Mouse (Mus musculus) midbrain, embryonic 14.5 days (tissue): Measurements from ENCODE around the gene Ebf3. TPM values are rescaled to one million over a fixed set of nuclear protein-coding genes. Genes with fewer than 3 reads are reported as not detected.

Source experiments
- ATAC-seq: fragments of 200-750 bp; cut with Nextera tagmentation; 2 replicates; pipeline ENCODE4 v1.8.0; 2017; ENCODE audit warnings: moderate number of reproducible peaks, moderate library complexity; ENCODE audit not compliant: low FRiP score, low TSS enrichment
- DNase-seq: peaks from one replicate; pipeline ENCODE4 v3.0.0-alpha.2; 2015
- H3K27ac ChIP-seq: fragments of 300-500 bp; sonication (generic); replicated peaks from 2 replicates; pipeline ENCODE4 v1.5.1; 2014; ENCODE audit warnings: mild to moderate bottlenecking, low read depth, low read length, moderate library complexity
- H3K27me3 ChIP-seq: fragments of 300-500 bp; sonication (generic); 2 replicates; pipeline ENCODE4 v1.6.1; 2014; ENCODE audit warnings: low read length, control low read depth, mixed read lengths; ENCODE audit not compliant: control insufficient read depth, insufficient read depth
- H3K36me3 ChIP-seq: fragments of 300-500 bp; sonication (generic); 2 replicates; pipeline ENCODE4 v1.6.1; 2014; ENCODE audit warnings: low read length, control low read depth; ENCODE audit not compliant: control insufficient read depth, insufficient read depth
- H3K4me1 ChIP-seq: fragments of 300-500 bp; sonication (generic); 2 replicates; pipeline ENCODE4 v1.6.1; 2014; ENCODE audit warnings: mild to moderate bottlenecking, antibody characterized with exemption, low read length, control low read depth; ENCODE audit not compliant: control insufficient read depth, insufficient read depth
- H3K4me2 ChIP-seq: fragments of 300-500 bp; sonication (generic); 2 replicates; pipeline ENCODE4 v1.6.1; 2014; ENCODE audit warnings: mild to moderate bottlenecking, low read length, moderate library complexity
- H3K4me3 ChIP-seq: fragments of 300-500 bp; sonication (generic); replicated peaks from 2 replicates; pipeline ENCODE4 v1.5.1; 2014; ENCODE audit warnings: low read depth, low read length
- H3K9ac ChIP-seq: fragments of 300-500 bp; sonication (generic); replicated peaks from 2 replicates; pipeline ENCODE4 v1.6.1; 2014; ENCODE audit warnings: mild to moderate bottlenecking, low read length, moderate library complexity
- H3K9me3 ChIP-seq: fragments of 300-500 bp; sonication (generic); 2 replicates; pipeline ENCODE4 v1.6.1; 2016; ENCODE audit warnings: low read length, control low read depth, mixed read lengths; ENCODE audit not compliant: control insufficient read depth
- WGBS: fragments of 180-500 bp; shearing (Covaris S2); extraction: QIAGEN DNeasy Blood & Tissue Kit; methylation state at CpG from one replicate; pipeline ENCODE4 v1.1.7; 2014; 5-methylcytosine and 5-hydroxymethylcytosine counted together
- polyA plus RNA-seq: library from polyadenylated mRNA; unstranded; fragments of >200 nt; fragmentation: Nextera tagmentation; extraction: Ambion mirVana; gene quantifications from 2 replicates; pipeline ENCODE4 v1.2.1, GENCODE M21; 2014

The Ebf3 gene
- polyA plus RNA-seq, 1 experiment from 2014 or later = 34.0 TPM

DNA sequence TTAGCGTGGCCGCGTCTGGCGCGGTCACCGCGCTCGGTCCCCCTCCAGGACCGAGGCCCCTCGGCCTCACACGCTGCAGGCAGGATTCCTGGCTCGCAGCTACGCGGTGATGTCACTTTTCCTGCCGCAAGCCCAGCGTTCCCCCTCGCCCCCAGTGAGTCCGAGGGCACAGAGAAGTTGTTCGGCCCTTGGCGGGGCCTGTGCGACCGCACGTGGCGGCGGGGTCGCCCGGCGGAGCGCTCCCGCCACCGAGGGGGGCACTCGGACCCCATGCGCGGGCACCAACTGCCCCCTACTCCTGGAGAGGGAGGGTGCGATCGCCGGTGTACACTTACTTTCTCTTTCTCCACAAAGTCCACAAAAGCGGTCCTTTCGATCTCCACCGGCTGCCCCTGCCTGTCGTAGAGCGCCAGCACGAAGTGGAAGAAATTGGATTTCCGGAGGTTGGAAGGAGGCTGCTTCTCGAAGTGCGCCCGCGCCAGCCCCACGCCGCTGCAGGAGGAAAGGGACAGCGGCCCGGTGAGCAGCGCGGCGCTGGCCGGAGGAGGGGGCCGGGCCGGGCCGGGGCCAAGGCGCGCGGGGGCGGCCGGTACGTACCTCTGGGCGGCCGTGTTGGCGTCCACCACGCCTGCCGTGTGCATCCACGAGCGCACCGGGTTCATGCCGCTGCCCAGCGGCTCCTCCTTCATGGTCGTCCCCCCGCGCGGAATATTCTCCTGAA is 902 bp downstream of the Ebf3 start:
- DNase-seq (peak; percentile 64), ATAC-seq (no peak)
- under 1% methylated on average over 72 of the region's 79 CpGs for WGBS
- Histone ChIP-seq H3K36me3 (0 out of 2 replicates have a peak, but pooled peaks cover 3% of the 10 kb centered on the region), H3K27me3 (peaks cover 16% of the 10 kb centered on the region; the same call in 1 of the 2 replicates), H3K27ac (peak overlapping the region; percentile 98), H3K4me3 (peak overlapping the region; percentile 66), H3K4me2 (peak overlapping the region; percentile 84), H3K9me3 (no peaks in the 10 kb centered on the region), H3K4me1 (peaks cover 19% of the 10 kb centered on the region), H3K9ac (peak overlapping the region; percentile 93)

DNA sequence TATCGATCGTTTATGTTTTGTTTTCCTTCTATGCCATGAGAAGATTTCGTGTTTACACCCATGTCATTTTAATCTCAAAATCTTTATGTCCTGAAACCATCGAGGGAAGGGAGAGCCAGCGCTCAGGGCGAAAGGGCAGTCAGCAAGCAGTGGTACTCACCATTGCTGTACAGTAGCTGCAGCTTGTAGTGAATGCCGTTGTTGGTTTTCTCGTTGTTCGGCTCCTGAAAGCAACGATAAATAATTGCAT is 1.4 kb downstream of the Ebf3 start:
- Histone ChIP-seq H3K4me2 (peak overlapping the region; percentile 84), H3K4me1 (peaks cover 19% of the 10 kb centered on the region), H3K27ac (peak overlapping the region; percentile 98), H3K27me3 (peaks cover 11% of the 10 kb centered on the region; the same call in 1 of the 2 replicates), H3K9ac (peak overlapping the region; percentile 93), H3K36me3 (0 out of 2 replicates have a peak, but pooled peaks cover 3% of the 10 kb centered on the region), H3K9me3 (no peaks in the 10 kb centered on the region), H3K4me3 (peak overlapping the region; percentile 66)
- ATAC-seq (no peak), DNase-seq (peak; percentile 57)
- under 1% methylated on average over 10 of the region's 10 CpGs for WGBS

DNA sequence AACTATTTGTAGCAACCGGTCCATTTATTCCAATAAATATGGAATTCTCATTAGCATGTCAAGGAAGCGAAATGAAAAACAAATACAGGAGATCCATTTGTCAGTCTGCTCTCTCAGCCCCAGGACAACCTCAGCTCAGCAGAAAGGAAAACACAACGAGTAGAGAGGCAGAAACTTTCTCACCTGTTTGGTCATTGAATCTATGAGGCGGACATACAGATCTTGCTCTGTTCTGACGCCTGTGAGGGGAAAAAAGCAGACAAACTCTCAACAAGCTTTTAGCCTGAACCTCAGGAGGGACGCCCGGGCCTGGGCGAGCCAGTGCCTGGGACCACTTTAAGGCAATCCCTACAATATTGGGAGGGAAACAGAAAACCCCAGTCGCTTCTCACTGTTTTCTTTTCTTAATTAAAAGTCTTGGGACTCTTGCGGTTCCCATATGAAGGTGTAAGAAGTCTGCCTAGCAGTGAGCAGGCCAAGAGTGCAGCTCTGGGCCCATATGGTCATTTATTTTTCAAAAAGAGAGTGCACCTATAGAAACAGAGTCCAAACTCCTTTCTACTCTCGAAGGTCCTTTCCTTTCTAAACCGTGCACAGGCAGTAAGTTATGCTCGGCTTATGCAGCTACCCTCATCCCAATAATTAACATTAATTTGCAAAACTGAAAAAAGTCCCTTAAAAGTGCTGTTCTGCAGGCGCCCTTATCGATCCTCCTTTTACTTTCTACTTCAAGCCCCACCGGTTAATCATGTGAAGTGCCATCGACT is 1.9 kb downstream of the Ebf3 start:
- peak overlapping the region; percentile 93 for H3K9ac ChIP-seq
- H3K9me3 ChIP-seq = no peaks in the 10 kb centered on the region
- ATAC-seq (no peak), DNase-seq (peak; percentile 51)
- 1% methylated on average over 17 of the region's 17 CpGs for WGBS
- H3K27ac ChIP-seq = peak overlapping the region; percentile 98
- H3K4me2 ChIP-seq = peak overlapping the region; percentile 84
- H3K27me3 ChIP-seq = peaks cover 7% of the 10 kb centered on the region; the same call in 1 of the 2 replicates
- 0 out of 2 replicates have a peak, but pooled peaks cover 3% of the 10 kb centered on the region for H3K36me3 ChIP-seq
- H3K4me1 ChIP-seq = peaks cover 16% of the 10 kb centered on the region
- peak overlapping the region; percentile 66 for H3K4me3 ChIP-seq

DNA sequence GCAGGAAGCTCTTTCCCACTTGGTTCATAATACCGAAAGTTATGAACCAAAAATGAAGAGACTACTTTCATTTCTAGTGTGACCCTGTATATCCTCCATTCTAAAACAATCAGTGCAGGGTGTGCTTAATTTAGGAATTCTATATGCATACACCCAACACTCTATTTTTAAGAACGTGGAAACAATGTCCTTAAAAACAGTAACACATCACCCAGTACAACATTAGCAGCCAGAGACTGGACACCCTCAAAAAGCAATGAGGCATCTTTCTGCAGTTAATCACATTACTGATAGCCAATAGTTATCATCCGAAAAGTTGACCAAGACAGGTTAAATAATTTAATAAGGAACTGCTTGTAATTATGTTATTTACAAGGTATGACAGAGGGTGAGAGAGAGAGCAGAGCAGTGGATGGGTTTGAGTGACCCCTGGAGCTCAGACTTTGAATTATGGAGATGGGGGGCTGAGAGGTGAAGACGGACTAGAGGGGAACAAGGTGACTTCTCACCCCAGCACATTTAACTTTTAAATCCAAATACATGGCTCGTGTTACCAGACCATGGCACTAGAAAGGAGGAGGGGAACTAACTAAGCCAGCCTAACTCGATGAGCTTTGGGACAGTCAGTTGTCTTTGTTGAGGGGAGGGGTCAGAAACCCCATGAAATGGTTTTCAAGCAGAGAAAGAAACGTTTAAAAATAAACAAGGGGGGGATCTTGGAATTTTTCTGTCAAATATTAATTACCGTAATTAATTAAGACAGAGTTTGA is 2.7 kb downstream of the Ebf3 start:
- DNase-seq (peak; percentile 42), ATAC-seq (no peak)
- Histone ChIP-seq H3K4me3 (peak overlapping the region; percentile 66), H3K27me3 (peaks cover 8% of the 10 kb centered on the region; the same call in 1 of the 2 replicates), H3K4me2 (peak overlapping the region; percentile 84), H3K9me3 (no peaks in the 10 kb centered on the region), H3K27ac (peak overlapping the region; percentile 98), H3K36me3 (peaks cover 6% of the 10 kb centered on the region; the same call in 1 of the 2 replicates), H3K4me1 (peaks cover 11% of the 10 kb centered on the region), H3K9ac (peak overlapping the region; percentile 93)
- WGBS = 4% methylated on average over 8 of the region's 8 CpGs

DNA sequence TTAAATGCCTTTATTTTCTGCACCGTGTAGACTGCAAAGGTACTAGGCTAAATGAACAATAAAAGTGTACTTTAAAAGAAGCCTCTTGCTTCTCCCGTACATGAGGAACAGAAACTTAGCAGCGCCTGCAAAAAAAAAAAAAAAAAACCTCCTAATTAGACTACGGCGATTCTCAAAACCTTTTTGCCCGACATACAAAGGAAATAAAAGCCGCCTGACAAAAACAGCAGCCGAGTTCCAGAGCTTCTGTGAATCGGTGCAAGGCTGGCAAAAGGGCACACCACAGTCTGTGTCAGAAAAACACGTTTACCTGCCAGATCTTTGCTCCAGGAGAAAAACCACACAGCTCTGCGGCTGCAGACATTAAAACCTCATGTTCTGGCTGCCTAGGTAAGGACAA is 3.4 kb downstream of the Ebf3 start:
- peak; percentile 39 for DNase-seq
- peak overlapping the region; percentile 84 for H3K4me2 ChIP-seq
- ATAC-seq = no peak

DNA sequence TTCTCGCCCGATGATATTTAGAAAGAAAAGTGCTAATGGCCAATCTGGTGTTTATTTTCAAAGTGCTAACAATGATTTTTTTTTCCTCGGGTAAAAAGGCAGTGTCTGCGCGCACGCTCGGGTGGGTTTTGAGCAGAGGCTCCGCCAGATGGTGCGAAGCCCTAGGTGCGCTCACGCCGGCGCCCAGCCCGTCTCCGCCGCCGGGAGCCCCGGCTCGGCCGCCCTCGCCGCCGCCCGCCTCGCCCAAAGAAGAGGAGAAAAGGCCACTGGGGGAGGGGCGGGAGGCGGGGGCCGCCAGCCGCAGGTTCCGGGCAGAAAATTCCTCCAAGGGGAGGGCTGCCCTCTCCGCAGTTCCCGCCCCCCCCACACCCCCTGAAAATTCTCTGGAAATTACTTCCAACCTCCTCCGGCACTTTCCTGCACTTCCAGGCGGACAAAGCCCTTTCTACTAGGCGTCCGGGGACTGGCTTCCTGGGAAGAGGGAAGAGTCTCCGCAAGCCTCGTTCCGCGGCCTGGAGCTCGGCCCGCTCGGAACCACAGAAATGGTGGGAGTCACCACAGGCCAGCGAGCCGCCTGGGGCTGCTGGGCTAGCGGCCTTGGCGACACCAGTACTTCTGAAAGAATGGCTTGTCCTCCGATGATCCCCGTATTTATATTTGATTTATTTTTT is 4.0 kb downstream of the Ebf3 start:
- peaks cover 6% of the 10 kb centered on the region; the same call in 1 of the 2 replicates for H3K36me3 ChIP-seq
- H3K27ac ChIP-seq = peak overlapping the region; percentile 98
- under 1% methylated on average over 43 of the region's 49 CpGs for WGBS
- peak overlapping the region; percentile 66 for H3K4me3 ChIP-seq
- DNase-seq (peak; percentile 67), ATAC-seq (no peak)
- peak overlapping the region; percentile 93 for H3K9ac ChIP-seq
- peak overlapping the region; percentile 84 for H3K4me2 ChIP-seq
- peaks cover 11% of the 10 kb centered on the region for H3K4me1 ChIP-seq
- peaks cover 9% of the 10 kb centered on the region; the same call in 1 of the 2 replicates for H3K27me3 ChIP-seq
- H3K9me3 ChIP-seq = no peaks in the 10 kb centered on the region

More for the DNA sequence above, 3.4 kb downstream of the Ebf3 start:
- peaks cover 10% of the 10 kb centered on the region; the same call in 1 of the 2 replicates for H3K27me3 ChIP-seq
- WGBS = 2% methylated on average over 11 of the region's 11 CpGs
- H3K4me3 ChIP-seq = peak overlapping the region; percentile 66
- H3K4me1 ChIP-seq = peaks cover 13% of the 10 kb centered on the region
- no peaks in the 10 kb centered on the region for H3K9me3 ChIP-seq
- H3K9ac ChIP-seq = peak overlapping the region; percentile 93
- H3K36me3 ChIP-seq = peaks cover 6% of the 10 kb centered on the region; the same call in 1 of the 2 replicates
- peak overlapping the region; percentile 98 for H3K27ac ChIP-seq

- DNase-seq = peak; percentile 66
- H3K4me3 ChIP-seq = peak overlapping the region; percentile 66
- H3K9me3 ChIP-seq = no peaks in the 10 kb centered on the region
- peak overlapping the region; percentile 84 for H3K4me2 ChIP-seq
- peaks cover 3% of the 10 kb centered on the region; the same call in 1 of the 2 replicates for H3K27me3 ChIP-seq
- peaks cover 10% of the 10 kb centered on the region for H3K4me1 ChIP-seq
- H3K9ac ChIP-seq = peak overlapping the region; percentile 93
- ATAC-seq = 0 out of 2 replicates have a peak, but pooled peaks have one; percentile 12
- H3K27ac ChIP-seq = peak overlapping the region; percentile 98
- under 1% methylated on average over 93 of the region's 93 CpGs for WGBS
- H3K36me3 ChIP-seq = peaks cover 6% of the 10 kb centered on the region; the same call in 1 of the 2 replicates
Measured at GRCm38 (mm10) chr7:137309071-137310066, 4.9 kb downstream of the Ebf3 start.
